Mouse (Mus musculus) kidney, embryonic 15.5 days (tissue): ENCODE data around the gene Rpl7l1. TPM values are rescaled to one million over a fixed set of nuclear protein-coding genes. Genes with fewer than 3 reads are reported as not detected.
A peak's percentile ranks its signal among the peaks of the same experiment; 100 is the strongest.
"Not testable (repeated sequence)": the region's sequence is repeated elsewhere in the genome, so short reads cannot be mapped to it uniquely, and the experiment has no call there.

Experiments
- ATAC-seq: fragments of 200-750 bp; cut with Nextera tagmentation; replicated peaks from 2 replicates; pipeline ENCODE4 v1.8.0; 2017; ENCODE audit warnings: moderate TSS enrichment; ENCODE audit not compliant: low FRiP score
- H3K27ac ChIP-seq: fragments of 300-500 bp; sonication (generic); 2 replicates; pipeline ENCODE4 v1.5.1; 2015; ENCODE audit warnings: mild to moderate bottlenecking, inconsistent platforms
- H3K27me3 ChIP-seq: fragments of 300-500 bp; sonication (generic); 2 replicates; pipeline ENCODE4 v1.6.1; 2015; ENCODE audit warnings: inconsistent platforms
- H3K36me3 ChIP-seq: fragments of 300-500 bp; sonication (generic); 2 replicates; pipeline ENCODE4 v1.6.1; 2015; ENCODE audit warnings: inconsistent platforms
- H3K4me1 ChIP-seq: fragments of 300-500 bp; sonication (generic); 2 replicates; pipeline ENCODE4 v1.6.1; 2015; ENCODE audit warnings: inconsistent platforms
- H3K4me2 ChIP-seq: fragments of 300-500 bp; sonication (generic); 2 replicates; pipeline ENCODE4 v1.6.1; 2015; ENCODE audit warnings: moderate library complexity, mild to moderate bottlenecking, inconsistent platforms
- H3K4me3 ChIP-seq: fragments of 300-500 bp; sonication (generic); replicated peaks from 2 replicates; pipeline ENCODE4 v1.5.1; 2015; ENCODE audit warnings: mild to moderate bottlenecking, inconsistent platforms
- H3K9ac ChIP-seq: fragments of 300-500 bp; sonication (generic); 2 replicates; pipeline ENCODE4 v1.6.1; 2015; ENCODE audit warnings: mild to moderate bottlenecking, inconsistent platforms
- H3K9me3 ChIP-seq: fragments of 300-500 bp; sonication (generic); replicated peaks from 2 replicates; pipeline ENCODE4 v1.6.1; 2016; ENCODE audit warnings: inconsistent platforms
- WGBS: fragments of 180-500 bp; shearing (Covaris S2); methylation state at CpG from one replicate; pipeline ENCODE4 v1.1.7; 2015; ENCODE audit warnings: mixed read lengths; 5-methylcytosine and 5-hydroxymethylcytosine counted together
- polyA plus RNA-seq: library from polyadenylated mRNA; unstranded; fragments of >200 nt; fragmentation: Nextera tagmentation; extraction: Ambion mirVana; gene quantifications from 2 replicates; pipeline ENCODE4 v1.2.1, GENCODE M21; 2015

Rpl7l1 gene
- polyA plus RNA-seq, 1 experiment from 2014 or later, result 179 TPM

GRCm38 (mm10) chr17:46808376-46808775 is 25.9 kb upstream of the Rpl7l1 start:
- Histone ChIP-seq H3K27ac (no peak overlapping the region), H3K4me2 (no peak overlapping the region), H3K27me3 (no peaks in the 10 kb centered on the region), H3K4me1 (no peaks in the 10 kb centered on the region), H3K36me3 (peaks cover 75% of the 10 kb centered on the region), H3K4me3 (no peak overlapping the region), H3K9ac (no peak overlapping the region), H3K9me3 (no peaks in the 10 kb centered on the region)
- WGBS, result 92% methylated on average over 10 of the region's 10 CpGs
- no peak for ATAC-seq

- H3K27ac ChIP-seq, result no peak overlapping the region
- H3K9me3 ChIP-seq, result no peaks in the 10 kb centered on the region
- no peak for ATAC-seq
- 74% methylated on average over 6 of the region's 6 CpGs for WGBS
- no peak overlapping the region for H3K9ac ChIP-seq
- 0 out of 2 replicates have a peak, but pooled peaks cover 7% of the 10 kb centered on the region for H3K4me1 ChIP-seq
- no peaks in the 10 kb centered on the region for H3K27me3 ChIP-seq
- H3K4me2 ChIP-seq, result no peak overlapping the region
- H3K36me3 ChIP-seq, result peaks cover 48% of the 10 kb centered on the region
- H3K4me3 ChIP-seq, result no peak overlapping the region
These were observed 19.3 kb upstream of the Rpl7l1 start for GRCm38 (mm10) chr17:46801761-46802160.

DNA sequence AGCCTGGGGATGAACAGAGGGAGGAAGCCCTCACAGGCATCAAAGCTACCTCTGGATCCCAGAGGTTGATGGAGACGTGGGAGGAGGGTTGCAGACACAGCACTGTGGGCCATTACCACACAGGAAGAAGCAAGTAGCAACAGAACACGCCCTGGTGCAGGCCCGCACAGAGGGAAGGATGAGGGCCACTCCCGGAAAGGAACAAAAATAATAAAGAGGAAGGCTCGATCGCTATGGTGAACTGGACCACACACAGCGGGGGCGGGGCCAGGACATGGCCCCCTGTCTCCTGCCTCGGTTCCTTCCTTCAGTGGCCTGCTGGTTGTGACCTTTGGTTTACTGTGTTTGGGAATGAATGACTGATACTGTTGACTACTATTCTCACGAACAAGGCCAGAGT is 17.2 kb upstream of the Rpl7l1 start:
- no peak overlapping the region for H3K9ac ChIP-seq
- 65% methylated on average over 10 of the region's 10 CpGs for WGBS
- H3K4me3 ChIP-seq, result no peak overlapping the region
- H3K9me3 ChIP-seq, result no peaks in the 10 kb centered on the region
- peak overlapping the region; percentile 20; the same call in 1 of the 2 replicates for H3K27ac ChIP-seq
- no peak for ATAC-seq
- H3K36me3 ChIP-seq, result peaks cover 28% of the 10 kb centered on the region
- 0 out of 2 replicates have a peak, but pooled peaks cover 7% of the 10 kb centered on the region for H3K4me1 ChIP-seq
- H3K27me3 ChIP-seq, result no peaks in the 10 kb centered on the region
- no peak overlapping the region for H3K4me2 ChIP-seq

DNA sequence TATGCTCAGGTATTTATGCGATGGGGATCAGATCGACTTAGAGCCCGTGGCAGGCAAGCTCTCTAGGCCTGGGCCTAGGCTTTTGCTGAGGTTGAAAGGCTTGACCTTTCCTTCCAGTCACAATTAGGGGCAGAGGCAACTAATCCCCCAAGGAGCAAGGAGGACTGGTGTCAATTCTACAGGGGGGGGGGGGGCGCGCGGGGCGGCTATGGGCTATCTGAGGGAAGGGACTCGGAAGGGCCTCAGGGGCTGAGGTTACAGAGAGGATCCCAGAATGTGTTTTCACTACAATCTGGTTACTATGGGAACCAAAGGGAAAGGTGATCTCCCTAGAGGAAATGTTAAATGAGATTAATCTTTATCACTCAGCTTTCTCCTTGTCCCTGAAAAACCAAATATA is 14.9 kb upstream of the Rpl7l1 start:
- 0 out of 2 replicates have a peak, but pooled peaks cover under 1% of the 10 kb centered on the region for H3K9me3 ChIP-seq
- no peak overlapping the region for H3K9ac ChIP-seq
- H3K4me1 ChIP-seq, result 0 out of 2 replicates have a peak, but pooled peaks cover 7% of the 10 kb centered on the region
- 53% methylated on average over 8 of the region's 8 CpGs for WGBS
- no peaks in the 10 kb centered on the region for H3K27me3 ChIP-seq
- peak overlapping the region; percentile 48; the same call in 1 of the 2 replicates for H3K27ac ChIP-seq
- no peak overlapping the region for H3K4me2 ChIP-seq
- H3K4me3 ChIP-seq, result no peak overlapping the region
- ATAC-seq, result 0 out of 2 replicates have a peak, but pooled peaks have one; percentile 22
- H3K36me3 ChIP-seq, result peaks cover 25% of the 10 kb centered on the region

DNA sequence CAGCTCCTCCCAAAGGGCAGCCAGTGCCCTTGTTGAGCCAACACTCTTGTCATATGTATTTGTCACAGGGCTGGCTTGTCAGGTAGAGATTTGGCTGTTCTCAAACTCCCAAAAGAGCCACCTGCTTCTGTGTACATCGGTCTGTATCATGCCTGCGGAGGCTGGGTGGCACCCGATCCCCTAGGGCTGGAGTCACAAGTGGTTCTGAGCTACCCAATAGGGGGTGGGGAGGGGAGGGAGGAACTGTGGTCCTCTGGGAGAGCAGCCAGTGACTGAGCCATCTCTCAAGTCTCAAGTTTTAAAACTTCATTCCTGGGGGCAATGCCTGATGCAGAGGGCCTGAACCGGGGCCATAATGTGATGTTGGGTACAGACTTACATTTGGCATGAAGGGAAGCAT is 14.3 kb upstream of the Rpl7l1 start:
- Histone ChIP-seq H3K9ac (no peak overlapping the region), H3K36me3 (peaks cover 24% of the 10 kb centered on the region), H3K4me1 (0 out of 2 replicates have a peak, but pooled peaks cover 7% of the 10 kb centered on the region), H3K27ac (no peak overlapping the region), H3K4me3 (no peak overlapping the region), H3K4me2 (no peak overlapping the region), H3K27me3 (no peaks in the 10 kb centered on the region), H3K9me3 (0 out of 2 replicates have a peak, but pooled peaks cover 3% of the 10 kb centered on the region)
- WGBS, result 78% methylated on average over 4 of the region's 4 CpGs
- ATAC-seq, result no peak

DNA sequence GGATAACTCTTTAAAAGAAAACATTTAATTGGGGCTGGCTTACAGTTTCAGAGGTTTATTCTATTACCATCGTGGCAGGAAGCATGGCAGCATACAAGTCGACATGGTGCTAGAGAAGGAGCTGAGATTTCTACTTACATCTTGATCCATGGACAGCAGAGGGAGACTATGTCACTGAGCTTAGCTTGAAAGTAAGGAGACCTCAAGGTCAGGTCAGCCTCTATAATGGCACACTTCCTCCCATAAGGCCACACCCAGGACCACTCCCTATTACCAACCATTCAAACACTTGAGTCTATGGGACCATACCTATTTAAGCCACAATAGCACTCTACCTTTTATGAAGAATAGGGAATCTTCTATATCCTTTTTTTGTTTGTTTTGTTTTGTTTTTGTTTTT is 10.5 kb upstream of the Rpl7l1 start:
- 81% methylated on average over 2 of the region's 2 CpGs for WGBS
- no peak overlapping the region for H3K9ac ChIP-seq
- no peak overlapping the region for H3K4me2 ChIP-seq
- H3K36me3 ChIP-seq, result no peaks in the 10 kb centered on the region
- H3K27ac ChIP-seq, result no peak overlapping the region
- H3K27me3 ChIP-seq, result no peaks in the 10 kb centered on the region
- H3K9me3 ChIP-seq, result 0 out of 2 replicates have a peak, but pooled peaks cover 3% of the 10 kb centered on the region
- H3K4me3 ChIP-seq, result no peak overlapping the region
- H3K4me1 ChIP-seq, result 0 out of 2 replicates have a peak, but pooled peaks cover 7% of the 10 kb centered on the region
- no peak for ATAC-seq

DNA sequence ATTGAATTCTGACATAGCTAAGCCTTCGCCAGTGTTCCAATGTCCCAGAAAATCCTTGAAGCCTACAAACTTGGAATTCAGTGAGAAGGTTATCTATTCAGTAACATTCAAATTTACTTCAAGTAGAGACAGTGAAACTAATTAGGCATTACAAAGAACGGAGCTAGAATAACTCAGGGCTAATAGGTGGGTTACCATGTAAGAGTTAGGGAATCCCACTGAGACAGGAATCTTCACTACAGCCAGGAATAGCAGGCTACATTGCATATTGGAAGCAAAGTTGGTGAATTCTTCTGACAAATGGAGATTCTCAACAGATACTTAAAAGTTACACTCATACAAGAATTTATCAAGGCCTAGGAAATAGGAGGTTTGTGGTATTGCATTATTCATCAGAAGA is 5.5 kb upstream of the Rpl7l1 start:
- ATAC-seq, H3K27ac ChIP-seq, H3K4me2 ChIP-seq, H3K27me3 ChIP-seq, H3K9me3 ChIP-seq, H3K36me3 ChIP-seq, H3K4me3 ChIP-seq, H3K4me1 ChIP-seq, H3K9ac ChIP-seq: not testable (repeated sequence)
- WGBS, result 66% methylated on average over 2 of the region's 2 CpGs

- Histone ChIP-seq H3K36me3 (no peaks in the 10 kb centered on the region), H3K4me1 (no peaks in the 10 kb centered on the region), H3K9me3 (no peaks in the 10 kb centered on the region), H3K9ac (no peak overlapping the region), H3K27ac (no peak overlapping the region), H3K27me3 (no peaks in the 10 kb centered on the region), H3K4me2 (no peak overlapping the region), H3K4me3 (no peak overlapping the region)
- WGBS, result 87% methylated on average over 5 of the region's 5 CpGs
- ATAC-seq, result no peak
These were observed 4.5 kb upstream of the Rpl7l1 start for GRCm38 (mm10) chr17:46786952-46787351.

DNA sequence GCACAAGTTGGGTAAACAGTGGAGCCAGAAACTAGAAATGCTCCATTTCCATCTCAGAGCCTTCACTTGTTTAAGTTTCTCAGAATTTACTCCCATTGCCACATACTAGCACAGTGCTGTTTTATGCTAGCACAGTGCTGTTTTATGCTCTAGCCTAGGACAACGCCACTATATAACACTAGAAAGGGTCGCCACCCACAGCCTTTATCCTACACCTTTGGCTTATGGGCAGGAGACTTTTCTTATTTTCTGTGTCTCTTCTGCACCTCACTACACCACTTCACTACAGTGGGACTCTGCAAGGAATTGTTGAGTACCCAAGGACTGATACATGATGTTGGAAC is 722 bp upstream of the Rpl7l1 start:
- peak overlapping the region; percentile 59 for H3K27ac ChIP-seq
- H3K9me3 ChIP-seq, result no peaks in the 10 kb centered on the region
- H3K36me3 ChIP-seq, result peaks cover 26% of the 10 kb centered on the region
- H3K9ac ChIP-seq, result no peak overlapping the region
- peaks cover 16% of the 10 kb centered on the region for H3K4me1 ChIP-seq
- 75% methylated on average over 2 of the region's 2 CpGs for WGBS
- ATAC-seq, result no peak
- H3K27me3 ChIP-seq, result no peaks in the 10 kb centered on the region
- peak overlapping the region; percentile 64 for H3K4me2 ChIP-seq
- H3K4me3 ChIP-seq, result peak overlapping the region; percentile 72

- peaks cover 39% of the 10 kb centered on the region for H3K36me3 ChIP-seq
- ATAC-seq, result peak; percentile 6; the same call in 1 of the 2 replicates
- peaks cover 16% of the 10 kb centered on the region for H3K4me1 ChIP-seq
- H3K4me3 ChIP-seq, result peak overlapping the region; percentile 72
- H3K4me2 ChIP-seq, result peak overlapping the region; percentile 64
- no peaks in the 10 kb centered on the region for H3K27me3 ChIP-seq
- peak overlapping the region; percentile 95 for H3K27ac ChIP-seq
- no peaks in the 10 kb centered on the region for H3K9me3 ChIP-seq
- WGBS, result under 1% methylated on average over 11 of the region's 11 CpGs
- H3K9ac ChIP-seq, result peak overlapping the region; percentile 67
These were observed 596 bp downstream of the Rpl7l1 start for GRCm38 (mm10) chr17:46781876-46782275.

DNA sequence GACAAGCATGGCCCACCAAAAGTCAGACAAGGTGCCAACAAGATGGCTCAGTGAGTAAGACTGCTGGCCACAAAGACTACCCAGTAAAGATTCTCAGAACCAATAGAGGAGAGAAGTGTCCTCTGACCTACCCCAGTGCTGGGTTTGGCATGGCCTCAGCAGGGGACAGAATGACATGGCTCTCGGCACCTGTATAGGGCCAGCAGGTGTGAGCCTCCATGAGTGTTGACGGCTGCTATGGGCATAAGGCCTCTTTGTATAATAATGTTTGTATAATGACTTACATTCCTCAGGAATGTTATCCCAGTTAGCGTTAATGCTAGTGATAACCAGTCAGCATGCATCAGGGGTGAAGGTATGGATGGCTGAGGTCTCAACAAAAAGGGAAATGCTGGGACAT is 6.4 kb downstream of the Rpl7l1 start:
- no peak overlapping the region for H3K4me2 ChIP-seq
- no peak for ATAC-seq
- H3K9me3 ChIP-seq, result no peaks in the 10 kb centered on the region
- no peak overlapping the region for H3K27ac ChIP-seq
- no peak overlapping the region for H3K9ac ChIP-seq
- H3K27me3 ChIP-seq, result no peaks in the 10 kb centered on the region
- peaks cover 30% of the 10 kb centered on the region for H3K4me1 ChIP-seq
- H3K4me3 ChIP-seq, result no peak overlapping the region
- H3K36me3 ChIP-seq, result peaks cover 69% of the 10 kb centered on the region
- 80% methylated on average over 3 of the region's 3 CpGs for WGBS

GRCm38 (mm10) chr17:46775070-46775469 is 7.4 kb downstream of the Rpl7l1 start:
- no peaks in the 10 kb centered on the region for H3K9me3 ChIP-seq
- peaks cover 61% of the 10 kb centered on the region for H3K36me3 ChIP-seq
- H3K9ac ChIP-seq, result no peak overlapping the region
- H3K4me2 ChIP-seq, result no peak overlapping the region
- peaks cover 24% of the 10 kb centered on the region for H3K4me1 ChIP-seq
- no peak overlapping the region for H3K4me3 ChIP-seq
- no peak overlapping the region for H3K27ac ChIP-seq
- ATAC-seq, result no peak
- H3K27me3 ChIP-seq, result no peaks in the 10 kb centered on the region
- 96% methylated on average over 9 of the region's 9 CpGs for WGBS

- Histone ChIP-seq H3K4me1 (peaks cover 19% of the 10 kb centered on the region), H3K36me3 (peaks cover 52% of the 10 kb centered on the region), H3K4me3 (peak overlapping the region; percentile 96), H3K4me2 (peak overlapping the region; percentile 75), H3K9me3 (no peaks in the 10 kb centered on the region), H3K27ac (no peak overlapping the region; the same call in 1 of the 2 replicates), H3K9ac (no peak overlapping the region), H3K27me3 (no peaks in the 10 kb centered on the region)
- no peak for ATAC-seq
- WGBS, result 40% methylated on average over 2 of the region's 2 CpGs
These were observed 8.4 kb downstream of the Rpl7l1 start for GRCm38 (mm10) chr17:46774131-46774472.
